Mouse (Mus musculus) CD8-positive naive resting alpha-beta T cell, adult 2 months (primary cell): Measurements from ENCODE around the gene Mfsd4b1.

Experiments
- DNase-seq, 2 experiments: peaks; one replicate each; pipeline ENCODE4 v3.0.0; 2022; ENCODE audit warnings: low read depth in 2 of 2, low spot score in 2 of 2

The Mfsd4b1 gene

DNA sequence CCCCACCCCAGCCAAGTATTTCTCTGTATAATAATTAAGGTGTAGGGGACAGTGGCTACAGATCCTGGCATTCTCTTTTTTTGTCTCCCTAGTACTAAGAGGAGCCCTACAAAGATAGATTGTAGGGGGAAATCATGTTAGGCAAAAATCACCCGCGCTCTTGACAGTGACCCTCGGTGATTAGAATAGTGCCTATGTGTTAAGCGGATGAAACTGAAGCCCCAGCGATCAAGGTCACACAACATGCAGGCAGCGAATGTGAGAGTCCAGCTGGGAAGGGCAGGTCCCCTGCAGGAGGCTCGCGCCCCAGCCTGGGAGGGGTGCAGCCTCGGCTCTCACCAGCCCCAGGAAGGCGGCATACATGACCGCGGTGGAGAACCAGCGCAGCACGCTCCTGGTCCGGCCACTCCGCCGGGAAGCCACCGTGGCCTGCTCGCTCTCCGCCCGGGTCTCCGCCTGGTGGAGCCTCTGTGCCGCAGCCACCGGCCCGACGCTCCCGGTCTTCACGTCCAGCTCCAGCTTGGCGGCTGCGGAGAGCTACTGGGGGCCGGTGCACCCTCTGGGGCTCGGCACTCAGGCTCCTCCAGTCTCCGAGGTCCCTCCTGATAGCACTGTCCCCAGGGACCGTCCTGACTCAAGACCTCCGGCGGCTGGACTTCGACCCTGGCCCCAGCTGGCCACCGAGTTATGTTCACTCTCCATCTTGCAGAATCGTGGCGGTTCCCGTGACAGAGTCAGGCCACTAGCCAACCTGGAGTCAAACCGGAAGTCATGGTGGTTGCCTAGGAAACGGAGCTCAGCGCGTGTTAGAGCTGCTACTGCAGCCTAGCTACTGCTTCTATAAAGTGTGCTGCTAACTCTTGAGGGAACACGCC is at the start of gene Mfsd4b1:
Gene Mfsd4b1 (minus strand): TSS at position 715 of the 875 bp plus-strand sequence.
- peak; percentile 64 to 76 for DNase-seq

DNA sequence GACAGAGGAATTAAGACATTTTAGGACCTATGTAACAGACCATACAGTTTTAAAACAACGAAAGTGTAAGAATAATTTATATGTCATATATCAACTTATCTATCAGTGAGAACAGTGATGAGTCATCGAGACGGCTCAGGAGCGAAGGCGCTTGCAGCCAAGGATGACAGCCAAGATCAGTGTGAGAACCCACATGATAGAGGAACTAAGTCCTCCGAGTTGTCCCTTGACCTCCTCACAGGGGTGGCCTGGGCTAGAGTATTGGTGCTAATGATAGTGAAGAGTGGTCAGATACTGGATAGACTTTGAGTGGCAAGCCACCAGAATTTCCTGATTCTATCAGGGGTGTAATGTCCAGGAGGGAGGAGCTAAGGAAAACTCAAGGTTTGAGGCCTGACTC is 48.5 kb upstream of the Mfsd4b1 start:
- DNase-seq = no peak

- no peak for DNase-seq
These were observed 45.6 kb upstream of the Mfsd4b1 start for GRCm38 (mm10) chr10:40070684-40071083.

DNA sequence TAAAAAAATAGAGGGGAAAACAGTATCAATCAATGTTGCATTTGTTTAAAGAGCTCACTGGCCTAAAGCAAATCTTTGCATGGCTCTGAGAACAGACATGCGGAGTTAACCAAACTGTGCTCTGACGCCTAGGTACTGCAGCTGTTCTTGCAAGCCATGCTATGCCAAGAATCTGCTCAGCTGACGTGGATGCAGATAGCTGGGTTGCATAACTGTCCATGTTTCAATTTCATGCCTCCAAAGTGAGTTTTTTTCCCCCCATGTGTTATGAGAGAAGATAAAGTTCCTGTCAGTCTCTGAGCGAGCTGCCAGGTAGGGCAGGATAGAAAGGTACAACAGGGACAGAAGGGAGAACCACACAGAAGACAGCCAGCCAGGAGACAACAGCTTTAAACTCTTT is 44.2 kb upstream of the Mfsd4b1 start:
- DNase-seq = no peak

DNA sequence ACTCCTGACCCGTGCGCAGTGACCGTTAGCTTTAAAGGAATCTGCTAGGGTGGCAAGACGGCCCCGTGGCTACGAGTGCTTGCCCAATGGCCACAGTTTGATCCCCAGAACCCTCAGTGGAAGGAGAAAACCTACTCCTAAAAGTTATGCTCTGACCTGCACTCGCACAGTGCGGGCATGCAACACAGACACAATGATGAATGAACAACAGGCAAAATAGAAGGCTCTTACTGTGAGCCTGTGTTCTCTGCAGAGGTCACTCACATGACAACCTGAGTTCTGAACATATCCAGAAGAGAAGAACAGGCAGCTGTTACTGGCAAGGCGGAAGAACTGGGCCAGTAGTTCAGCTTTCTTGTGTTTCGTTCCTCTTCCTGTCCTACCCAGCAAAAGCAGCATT is 43.5 kb upstream of the Mfsd4b1 start:
- DNase-seq = no peak

DNA sequence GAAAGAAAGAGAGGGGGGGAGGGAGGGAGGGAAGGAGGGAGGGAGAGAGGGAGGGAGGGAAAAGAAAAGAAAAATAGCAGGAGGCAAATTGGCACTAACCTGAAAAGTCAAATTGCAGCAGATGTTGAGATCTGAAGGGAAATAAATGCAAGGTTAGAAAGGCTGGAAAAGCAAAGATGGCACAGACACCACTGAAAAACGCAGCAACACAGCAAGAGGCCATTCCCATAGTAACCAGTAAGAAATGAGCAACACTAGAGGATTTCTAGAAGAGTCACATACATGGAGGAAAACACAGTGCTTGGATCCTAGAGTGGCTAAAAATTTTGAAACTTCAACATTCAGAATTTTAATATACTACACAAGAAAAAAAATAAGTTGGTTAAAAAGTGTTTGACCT is 42.5 kb upstream of the Mfsd4b1 start:
- no peak for DNase-seq

- no peak for DNase-seq
These were observed 42.0 kb upstream of the Mfsd4b1 start for GRCm38 (mm10) chr10:40067071-40067470.

DNA sequence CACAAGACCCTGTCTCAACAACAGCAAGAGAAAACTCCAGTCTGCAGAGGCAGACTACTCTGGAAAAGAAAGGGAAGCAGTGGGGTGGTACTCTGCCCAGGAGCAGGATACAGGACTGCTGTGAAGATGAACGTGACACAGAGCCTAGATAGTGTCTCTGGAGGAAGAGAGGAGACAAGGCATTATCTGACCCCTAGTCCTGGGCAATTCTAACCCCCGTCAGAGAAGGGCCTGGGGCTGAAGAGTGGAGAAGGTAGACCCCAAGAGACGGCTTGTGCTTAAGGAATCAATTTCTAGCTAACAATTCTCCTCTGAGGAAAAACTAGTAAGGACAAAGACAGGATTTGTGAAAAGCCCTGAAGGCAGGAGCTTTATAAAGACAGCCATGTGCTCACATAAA is 40.3 kb upstream of the Mfsd4b1 start:
- no peak for DNase-seq

- DNase-seq = no peak
These were observed 38.3 kb upstream of the Mfsd4b1 start for GRCm38 (mm10) chr10:40063291-40063890.

DNA sequence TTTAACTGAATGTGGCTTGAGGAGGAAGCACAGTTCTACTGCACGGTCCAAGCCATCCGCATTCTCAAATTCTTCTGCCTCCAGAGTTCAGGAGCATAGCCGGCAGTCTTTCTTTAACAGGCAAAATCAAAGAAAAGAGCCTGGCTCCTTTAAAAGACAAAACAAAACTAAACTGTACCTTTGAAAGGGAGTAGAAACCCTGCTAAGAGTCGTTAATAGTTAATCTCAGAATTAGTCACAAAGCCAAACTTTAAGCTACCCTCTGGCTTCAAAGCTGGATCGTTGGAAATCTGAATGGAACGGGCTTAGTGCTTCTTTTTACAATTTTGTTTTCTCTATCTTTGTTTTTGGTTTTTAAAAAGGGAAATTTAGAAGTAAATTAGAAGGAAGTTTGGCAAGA is 37.7 kb upstream of the Mfsd4b1 start:
- DNase-seq = no peak

DNA sequence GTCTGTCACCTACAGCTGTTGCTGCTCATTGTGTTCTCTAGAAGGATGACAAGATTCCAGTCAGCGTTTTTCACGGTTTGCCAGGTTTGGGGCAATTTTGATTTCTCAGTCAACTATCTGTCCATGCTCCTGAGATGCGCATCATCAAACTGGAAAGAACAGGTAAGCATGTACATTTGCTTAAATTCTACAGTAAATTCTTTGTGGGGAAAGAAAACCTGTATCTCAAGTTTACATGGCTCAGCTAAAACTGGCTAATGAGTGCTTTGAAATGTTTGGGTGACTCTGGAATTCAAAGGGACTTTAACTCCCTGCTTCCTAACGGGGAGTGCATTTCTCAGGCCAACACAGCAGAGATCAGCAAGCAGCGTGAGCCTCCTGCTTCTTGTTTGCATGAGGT is 36.9 kb upstream of the Mfsd4b1 start:
- no peak for DNase-seq

DNA sequence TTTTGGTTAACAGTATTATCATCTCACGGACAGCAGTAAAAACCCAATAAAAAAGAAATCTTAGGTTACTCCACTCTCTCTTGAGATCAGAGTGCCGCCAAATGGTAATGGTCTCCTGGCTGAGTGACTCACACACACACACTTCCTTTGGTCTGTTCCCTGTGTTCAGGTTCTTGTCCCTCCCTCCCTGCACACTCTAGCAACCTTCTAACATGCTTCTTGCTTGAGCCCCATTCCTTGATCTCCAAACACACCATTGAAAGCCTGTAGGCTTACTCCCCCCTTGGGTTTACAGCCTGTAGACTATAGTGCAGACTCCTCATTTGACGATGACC is 33.7 kb upstream of the Mfsd4b1 start:
- no peak for DNase-seq

- DNase-seq = no peak
These were observed 33.2 kb upstream of the Mfsd4b1 start for GRCm38 (mm10) chr10:40058062-40058785.

DNA sequence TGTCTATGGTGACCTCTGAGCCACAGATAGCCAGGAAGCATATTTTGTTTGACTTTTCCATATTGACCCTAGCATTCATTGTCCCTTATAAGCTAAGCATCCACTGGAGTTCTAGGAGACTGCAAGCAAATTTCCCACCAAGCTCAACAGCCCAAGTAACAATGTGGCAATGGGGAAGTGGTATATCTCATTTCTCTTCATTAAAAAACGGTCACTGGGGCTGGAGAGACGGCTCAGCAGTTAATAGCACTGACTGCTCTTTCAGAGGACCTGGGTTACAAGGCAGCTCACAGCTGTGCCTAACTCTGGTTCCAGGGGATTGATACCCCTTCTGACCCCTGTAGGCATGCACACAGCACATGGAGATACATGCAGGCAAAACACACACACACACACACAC is 32.5 kb upstream of the Mfsd4b1 start:
- no peak for DNase-seq

DNA sequence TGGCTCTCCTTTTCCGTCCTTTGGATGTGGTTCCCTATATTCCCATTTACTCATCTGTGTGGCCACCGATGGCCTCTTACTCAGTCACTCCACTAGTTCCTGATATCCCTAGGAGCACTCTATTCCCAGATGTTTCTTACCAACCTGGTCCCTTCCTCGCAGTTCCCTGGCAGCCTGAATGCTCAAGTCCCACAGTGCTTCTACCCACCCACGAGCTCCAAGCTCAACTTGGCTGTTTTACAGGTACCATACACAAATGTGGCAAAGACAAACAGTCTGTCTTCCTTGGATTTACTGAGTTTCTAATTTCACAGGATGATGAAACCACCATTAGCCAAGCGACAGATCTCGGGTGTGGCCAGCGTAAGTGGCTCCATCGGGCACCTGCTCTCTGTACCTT is 29.4 kb upstream of the Mfsd4b1 start:
- DNase-seq = no peak

GRCm38 (mm10) chr10:40053896-40054295 is 28.8 kb upstream of the Mfsd4b1 start:
- no peak for DNase-seq

DNA sequence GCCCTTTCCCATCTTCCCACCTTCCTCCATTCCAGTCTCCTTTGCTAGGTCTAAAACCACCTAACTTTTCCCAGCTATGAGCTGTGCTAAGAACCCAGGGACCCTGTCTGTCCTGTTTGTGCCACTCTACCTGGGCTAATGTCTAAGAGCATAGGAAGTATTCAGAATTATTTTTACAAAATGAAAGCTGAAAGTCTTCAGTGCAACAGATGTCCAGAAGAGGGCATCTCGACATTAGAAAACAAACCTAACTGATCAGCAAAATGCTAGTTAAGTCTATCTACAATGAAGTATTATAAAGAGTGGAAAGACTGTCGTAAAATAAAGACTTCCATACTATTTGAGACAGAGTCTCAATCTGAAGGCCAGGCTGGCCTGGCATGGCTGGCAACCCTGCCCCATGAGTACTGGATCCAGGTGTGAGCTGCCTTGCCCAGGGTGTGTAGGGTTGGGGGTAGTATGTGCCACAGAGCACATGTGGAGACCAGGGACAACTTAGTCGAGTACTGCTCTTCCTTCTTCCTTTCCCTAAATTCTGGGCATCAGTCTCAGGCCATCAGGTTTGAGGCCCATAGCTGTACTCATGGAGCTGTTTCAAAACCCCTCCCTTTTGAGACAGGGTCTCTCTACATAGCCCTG is 28.3 kb upstream of the Mfsd4b1 start:
- peak; percentile 9 to 43 for DNase-seq

DNA sequence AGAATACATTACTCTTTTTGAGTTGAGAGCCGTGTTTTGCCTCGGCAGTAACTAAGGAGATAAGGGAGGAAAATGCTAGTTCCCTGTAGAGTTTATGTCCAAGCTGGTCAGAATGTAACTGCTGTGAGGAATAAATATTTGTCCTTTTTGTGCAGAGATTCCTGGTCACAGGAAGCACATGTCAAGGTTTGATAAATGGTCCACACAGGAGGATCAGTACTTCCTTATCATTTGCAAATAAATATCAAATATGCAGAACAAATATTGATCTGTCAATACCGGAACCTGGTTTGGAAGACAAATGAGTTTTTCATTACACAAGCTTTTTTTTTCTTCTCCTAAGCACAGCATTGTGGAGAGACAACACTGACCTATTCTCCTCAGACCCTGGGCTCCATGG is 26.9 kb upstream of the Mfsd4b1 start:
- DNase-seq = no peak

- no peak for DNase-seq
These were observed 25.7 kb upstream of the Mfsd4b1 start for GRCm38 (mm10) chr10:40050763-40051162.

- no peak for DNase-seq
These were observed 16.3 kb upstream of the Mfsd4b1 start for GRCm38 (mm10) chr10:40041339-40041738.

DNA sequence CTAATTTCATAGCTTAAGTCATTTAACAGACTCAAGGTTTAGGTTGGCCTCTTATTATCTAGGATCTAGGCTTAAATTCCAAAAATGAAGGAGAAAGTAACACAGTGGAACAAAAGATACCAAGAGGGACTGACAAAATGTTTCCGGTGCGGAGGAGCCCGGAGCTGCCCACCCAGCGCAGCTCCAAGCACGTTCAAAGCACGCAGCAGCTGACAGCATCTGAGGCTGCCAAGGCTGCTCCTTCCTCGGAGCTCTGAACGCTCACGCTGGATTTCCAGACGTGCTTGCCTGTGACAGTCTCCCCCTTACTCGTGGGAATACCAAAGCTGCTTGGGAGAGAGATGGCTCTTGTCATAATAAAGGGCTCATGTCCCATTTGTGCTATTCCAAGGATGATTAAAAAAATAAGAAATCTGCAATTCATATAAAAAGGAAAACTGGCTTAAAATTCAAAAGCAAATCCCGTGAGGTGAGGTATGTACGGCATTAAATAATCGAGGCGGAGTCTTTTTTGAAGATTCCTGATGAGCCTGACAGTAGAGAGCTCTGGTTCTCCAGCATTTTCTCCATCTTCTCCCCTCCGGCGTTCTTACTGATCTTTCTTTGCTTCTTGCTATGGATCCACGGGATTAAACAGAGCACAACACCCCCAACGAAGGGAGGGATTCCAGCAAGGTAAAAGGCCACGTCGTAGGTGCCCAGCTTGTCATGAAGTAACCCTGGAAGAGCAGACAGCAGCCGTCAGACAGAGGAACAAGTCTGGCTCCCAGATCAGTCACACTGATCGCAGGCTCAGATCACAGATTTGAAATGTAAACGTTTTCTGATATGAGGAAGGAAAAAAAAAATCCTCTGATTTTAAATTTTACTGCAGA is 11.9 kb upstream of the Mfsd4b1 start:
- no peak for DNase-seq
